Mouse (Mus musculus) left cerebral cortex, adult 2 months (tissue): ENCODE measurements around the gene Tm7sf3. TPM values are rescaled to one million over a fixed set of nuclear protein-coding genes. Genes with fewer than 3 reads are reported as not detected.

ENCODE experiments used
- DNase-seq, 2 experiments: peaks; one replicate each; pipeline ENCODE4 v3.0.0; 2021 to 2022; ENCODE audit warnings: low spot score in 2 of 2, mixed read lengths in 1 of 2; ENCODE audit errors: extremely low spot score in 1 of 2
- H3K27ac ChIP-seq: fragments of 200-600 bp; 2 replicates; pipeline ENCODE4 v1.8.1; 2022
- H3K4me3 ChIP-seq: fragments of 200-600 bp; 2 replicates; pipeline ENCODE4 v1.8.1; 2022
- CTCF ChIP-seq: fragments of 200-600 bp; IDR thresholded peaks from 2 replicates; pipeline ENCODE4 v1.8.1; 2022; ENCODE audit warnings: antibody characterized with exemption, mild to moderate bottlenecking, moderate library complexity
- intact Hi-C: fragments of 180-260 bp; cut with DNase I; formaldehyde crosslinking; loops from one replicate; pipeline ENCODE4 v1.15.1; 2025
- total RNA-seq, 2 experiments: library from RNA; stranded (reverse); gene quantifications; 2 replicates each; pipeline ENCODE4 v1.2.3; 2021

Tm7sf3 gene
- total RNA-seq, 2 experiments from 2014 or later, result 26.4 to 27.4 TPM

DNA sequence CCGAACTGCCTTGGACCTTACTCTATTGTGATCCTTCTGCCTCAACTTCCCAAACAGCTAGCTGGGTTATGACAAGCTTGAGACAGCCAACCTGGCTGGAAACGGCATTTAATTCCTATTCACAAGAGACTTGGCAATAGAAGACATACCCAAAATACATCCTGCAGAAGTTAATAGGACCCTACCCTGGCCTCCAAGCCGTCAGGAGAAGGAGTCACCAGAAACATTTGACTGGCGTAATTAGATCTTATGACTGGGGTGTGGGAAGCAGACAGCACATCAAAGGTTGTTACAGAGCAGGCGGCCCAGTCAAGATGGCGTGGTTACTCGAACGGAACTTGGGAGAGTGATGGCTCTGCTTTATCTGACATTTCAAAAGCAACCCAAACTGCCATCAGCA lies 10.8 kb downstream of the Tm7sf3 start:
- DNase-seq, result no peak
- H3K4me3 ChIP-seq, result no peak overlapping the region
- H3K27ac ChIP-seq, result no peak overlapping the region
- intact Hi-C loops, result no loop called here
- TF ChIP-seq CTCF, result no peak

DNA sequence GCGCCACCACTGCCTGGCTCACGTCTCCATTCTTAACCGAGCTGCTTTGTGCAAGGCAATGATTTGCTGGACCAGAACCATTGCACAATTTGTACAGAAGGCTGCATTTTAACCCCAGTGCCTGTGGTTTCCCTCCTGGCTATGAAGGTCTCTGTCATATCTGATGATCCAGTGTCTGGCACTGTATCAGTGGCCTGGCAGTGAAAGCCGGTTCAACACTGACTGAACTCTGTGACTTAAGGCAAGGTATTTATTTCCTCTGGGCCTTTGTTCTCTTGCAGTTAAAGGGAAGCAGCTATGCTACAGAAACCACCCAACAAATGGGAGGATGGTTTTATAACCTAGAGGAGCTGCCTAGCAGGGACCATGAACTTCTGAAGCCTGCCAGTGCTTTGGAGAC lies 11.7 kb downstream of the Tm7sf3 start:
- Histone ChIP-seq H3K4me3 (no peak overlapping the region), H3K27ac (no peak overlapping the region)
- intact Hi-C loops, result no loop called here
- DNase-seq, result no peak
- no peak for TF ChIP-seq CTCF

- Histone ChIP-seq H3K4me3 (no peak overlapping the region), H3K27ac (no peak overlapping the region)
- intact Hi-C loops, result no loop called here
- no peak for DNase-seq
- no peak for TF ChIP-seq CTCF
Observed at GRCm38 (mm10) chr6:146629781-146630756, 12.6 kb downstream of the Tm7sf3 start.

DNA sequence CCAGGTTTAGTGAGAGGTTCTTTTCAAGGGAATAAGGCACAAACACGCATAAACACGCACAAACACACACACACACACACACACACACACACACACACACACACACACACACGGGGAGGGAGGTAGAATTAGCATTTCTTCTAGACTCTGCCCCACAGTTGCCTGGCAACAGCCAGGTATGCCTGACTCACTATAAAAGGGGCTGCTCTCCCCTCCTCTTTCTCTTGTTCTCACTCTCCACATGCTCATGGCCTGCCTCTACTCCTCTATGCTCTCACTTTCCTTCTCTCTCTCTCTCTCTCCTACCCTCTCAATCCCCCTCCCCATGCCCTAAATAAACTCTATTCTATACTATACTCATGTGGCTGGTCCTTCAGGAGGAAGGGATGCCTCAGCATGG lies 14.5 kb downstream of the Tm7sf3 start:
- Histone ChIP-seq H3K4me3 (no peak overlapping the region), H3K27ac (no peak overlapping the region)
- intact Hi-C loops, result no loop called here
- no peak for DNase-seq
- TF ChIP-seq CTCF, result no peak

DNA sequence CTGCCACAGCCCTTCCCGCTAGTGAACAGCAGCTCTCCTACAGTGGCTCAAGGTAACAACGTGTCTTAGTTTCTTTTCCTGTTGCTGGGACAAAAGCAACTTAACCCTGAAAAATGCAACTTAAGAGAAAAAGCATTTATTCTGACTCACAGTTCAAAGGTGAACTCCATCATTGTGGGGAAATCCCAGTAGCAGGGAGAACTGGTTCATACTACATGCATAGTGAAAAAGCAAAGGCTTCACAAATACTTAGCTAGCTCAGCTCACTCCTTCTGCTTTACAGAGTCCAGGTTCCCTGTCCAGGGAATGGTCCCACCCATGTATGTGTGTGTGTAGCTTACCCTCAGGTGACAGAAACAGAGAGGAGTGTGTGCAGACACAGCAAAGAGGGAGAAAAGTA lies 26.0 kb downstream of the Tm7sf3 start:
- no peak for DNase-seq
- TF ChIP-seq CTCF, result no peak
- no peak overlapping the region for H3K4me3 ChIP-seq
- intact Hi-C loops, result no loop called here
- no peak overlapping the region for H3K27ac ChIP-seq

DNA sequence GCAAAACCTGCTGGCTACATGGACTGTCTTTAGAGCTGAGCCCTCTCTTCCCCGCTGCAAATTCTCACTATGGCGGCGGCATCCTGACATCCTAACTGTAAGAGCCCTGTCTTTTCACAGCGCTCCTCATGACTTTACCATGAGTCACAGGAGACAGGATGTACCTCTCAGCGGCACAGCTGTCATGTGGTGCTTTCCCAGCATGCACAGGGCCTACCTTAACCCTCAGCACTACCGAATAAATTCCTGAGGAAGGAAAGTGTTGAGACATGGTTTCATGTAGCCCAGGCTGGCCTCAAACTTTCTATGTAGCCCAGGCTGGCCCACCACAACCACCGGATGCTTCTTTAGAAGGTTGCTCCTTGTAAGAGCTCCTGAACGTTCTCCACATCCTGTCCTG lies 26.7 kb downstream of the Tm7sf3 start:
- DNase-seq, result no peak
- no peak overlapping the region for H3K27ac ChIP-seq
- intact Hi-C loops, result no loop called here
- TF ChIP-seq CTCF, result no peak
- H3K4me3 ChIP-seq, result no peak overlapping the region

DNA sequence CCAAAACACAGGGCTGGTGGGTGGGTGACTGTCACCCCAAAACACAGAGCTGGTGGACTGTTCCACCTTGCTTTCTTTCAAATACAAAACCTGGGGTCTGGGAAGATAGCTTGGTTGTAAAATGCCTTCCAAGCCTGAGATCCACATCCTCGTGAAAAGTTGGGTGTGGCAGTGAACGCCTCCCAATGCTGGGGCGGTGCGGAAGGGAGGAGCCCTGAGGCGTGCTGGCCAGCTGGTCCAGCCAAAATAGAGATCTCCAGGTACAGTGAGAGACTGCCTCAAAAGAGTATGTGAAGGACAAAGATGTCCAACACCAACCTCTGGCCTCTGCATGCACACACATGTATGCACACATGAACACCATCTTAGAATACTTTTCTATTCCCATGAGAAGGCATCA lies 28.1 kb downstream of the Tm7sf3 start:
- intact Hi-C loops, result no loop called here
- TF ChIP-seq CTCF, result no peak
- H3K4me3 ChIP-seq, result no peak overlapping the region
- DNase-seq, result no peak
- H3K27ac ChIP-seq, result no peak overlapping the region

GRCm38 (mm10) chr6:146613907-146614306 lies 28.7 kb downstream of the Tm7sf3 start:
- no peak; the same call in 1 of the 2 replicates for TF ChIP-seq CTCF
- Histone ChIP-seq H3K4me3 (no peak overlapping the region), H3K27ac (no peak overlapping the region)
- intact Hi-C loops, result no loop called here
- DNase-seq, result no peak

GRCm38 (mm10) chr6:146612736-146613135 lies 29.9 kb downstream of the Tm7sf3 start:
- intact Hi-C loops, result no loop called here
- TF ChIP-seq CTCF, result no peak

GRCm38 (mm10) chr6:146611897-146612296 lies 30.7 kb downstream of the Tm7sf3 start:
- H3K4me3 ChIP-seq, result no peak overlapping the region
- H3K27ac ChIP-seq, result no peak overlapping the region
- TF ChIP-seq CTCF, result no peak
- intact Hi-C loops, result no loop called here
- no peak for DNase-seq

More at GRCm38 (mm10) chr6:146612736-146613135, 29.9 kb downstream of the Tm7sf3 start:
- DNase-seq, result no peak
- no peak overlapping the region for H3K27ac ChIP-seq
- H3K4me3 ChIP-seq, result no peak overlapping the region

DNA sequence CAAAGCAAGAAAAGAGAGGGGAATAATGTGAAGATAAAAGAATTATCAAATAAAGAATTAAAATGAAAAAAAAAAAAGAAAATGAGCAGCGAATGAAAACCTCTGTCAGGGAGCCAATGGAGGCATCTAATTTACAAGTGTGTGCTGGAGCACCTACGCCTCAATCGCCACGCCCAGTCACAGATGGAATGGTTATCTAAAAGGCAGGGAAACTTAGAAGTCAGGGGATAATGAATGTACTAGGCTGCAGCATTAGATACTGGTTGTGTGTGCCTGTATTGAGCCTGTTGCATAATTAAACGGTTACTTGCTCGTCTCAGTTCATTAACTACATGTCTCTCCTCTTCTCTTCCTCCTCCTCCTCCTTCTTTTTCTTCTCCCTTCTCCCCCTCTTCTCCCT lies 31.2 kb downstream of the Tm7sf3 start:
- H3K4me3 ChIP-seq, result no peak overlapping the region
- no peak overlapping the region for H3K27ac ChIP-seq
- TF ChIP-seq CTCF, result no peak
- no peak for DNase-seq
- intact Hi-C loops, result no loop called here

- intact Hi-C loops, result no loop called here
- DNase-seq, result no peak
- TF ChIP-seq CTCF, result no peak; the same call in 1 of the 2 replicates
- Histone ChIP-seq H3K4me3 (no peak overlapping the region), H3K27ac (no peak overlapping the region)
Observed at GRCm38 (mm10) chr6:146603651-146604050, 39.0 kb downstream of the Tm7sf3 start.

- intact Hi-C loops, result no loop called here
- no peak for DNase-seq
- TF ChIP-seq CTCF, result no peak
- Histone ChIP-seq H3K4me3 (no peak overlapping the region), H3K27ac (no peak overlapping the region)
Observed at GRCm38 (mm10) chr6:146602601-146603000, 40.0 kb downstream of the Tm7sf3 start.
